Comparison of ENCODE assay signal across 19 mouse cellular contexts in genomic region chr8:127210621-127211020, GRCm38 (mm10).
A peak's percentile ranks its signal among the peaks of the same experiment; 100 is the strongest.
DNase-seq lines count a peak whose midpoint lies in the region; ATAC-seq lines count a peak whose summit lies in the region.
"Had no signal": no experiment of that assay in that cellular context is flagged by ENCODE, and none has a peak within 500 bp of the region (broad histone marks: within the 10 kb centered on the region; RNA-seq: fewer than 3 reads in every experiment).

No protein-coding gene starts in this region.

- no peaks in the 10 kb centered on the region for H3K27me3 ChIP-seq in heart, embryonic 12.5 days (replicated peaks)
- no peaks in the 10 kb centered on the region for H3K27me3 ChIP-seq in kidney, embryonic 14.5 days (ENCODE audit: control insufficient read depth, insufficient read depth, low read length)
- H3K27me3 ChIP-seq: CH12.LX; embryonic facial prominence, embryonic 15.5 days; hindbrain, embryonic 13.5 days; Patski had no signal

- H3K4me1 ChIP-seq in heart, embryonic 12.5 days (replicated peaks) = peaks cover 29% of the 10 kb centered on the region
- peaks cover 4% of the 10 kb centered on the region; the same call in 1 of the 2 replicates for H3K4me1 ChIP-seq in kidney, embryonic 14.5 days (ENCODE audit: control insufficient read depth, insufficient read depth, low read length)

- no peak overlapping the region for H3K9ac ChIP-seq in heart, embryonic 12.5 days
- H3K9ac ChIP-seq in kidney, embryonic 14.5 days (ENCODE audit: low read depth, low read length) = no peak overlapping the region
- H3K9ac ChIP-seq: embryonic facial prominence, embryonic 15.5 days; hindbrain, embryonic 13.5 days had no signal

- ATAC-seq in heart, embryonic 12.5 days (ENCODE audit: insufficient number of reproducible peaks, low FRiP score) = no peak
- no peak for ATAC-seq in kidney, embryonic 14.5 days (ENCODE audit: low FRiP score, low TSS enrichment)
- ATAC-seq: activated CD4-positive, CD25-positive, alpha-beta regulatory T cell, adult 4 months; forebrain, embryonic 16.5 days; hindbrain, postnatal 0 days; Patski had no signal

- DNase-seq in heart, adult 11 months = peak; percentile 40
- DNase-seq in cerebellum, adult 11-12 months = peak; percentile 20
- DNase-seq in cerebellum, adult 9-11 months = peak; percentile 25
- no peak for DNase-seq in heart, postnatal 10 days
- DNase-seq: adrenal gland, postnatal 25 days; embryo, embryonic 11 days; gastrocnemius, postnatal 14 days; heart, postnatal 14 days; kidney, adult 11 months had no signal

- WGBS in heart, embryonic 12.5 days = 69% methylated on average over 4 of the region's 4 CpGs
- 74% methylated on average over 4 of the region's 4 CpGs for WGBS in kidney, embryonic 14.5 days

- H3K27ac ChIP-seq in heart, embryonic 12.5 days (ENCODE audit: poor library complexity, severe bottlenecking) = no peak overlapping the region
- H3K27ac ChIP-seq in kidney, embryonic 14.5 days (ENCODE audit: low read depth, low read length) = no peak overlapping the region
- H3K27ac ChIP-seq: embryonic facial prominence, embryonic 15.5 days; hindbrain, embryonic 13.5 days; hindbrain, postnatal 0 days had no signal

- no peaks in the 10 kb centered on the region for H3K9me3 ChIP-seq in heart, embryonic 12.5 days (replicated peaks)
- no peaks in the 10 kb centered on the region for H3K9me3 ChIP-seq in kidney, embryonic 14.5 days (ENCODE audit: control insufficient read depth, low read length)
- H3K9me3 ChIP-seq: embryonic facial prominence, embryonic 15.5 days; hindbrain, embryonic 13.5 days had no signal

- no peak overlapping the region for H3K4me3 ChIP-seq in heart, embryonic 12.5 days
- no peak overlapping the region for H3K4me3 ChIP-seq in kidney, embryonic 14.5 days (ENCODE audit: low read length)
- H3K4me3 ChIP-seq: embryonic facial prominence, embryonic 15.5 days; erythroblast, embryonic 14.5 days; hindbrain, embryonic 13.5 days had no signal

- H3K4me2 ChIP-seq in heart, embryonic 12.5 days = no peak overlapping the region
- H3K4me2 ChIP-seq in kidney, embryonic 14.5 days (replicated peaks; ENCODE audit: low read depth, low read length) = no peak overlapping the region
- H3K4me2 ChIP-seq: embryonic facial prominence, embryonic 15.5 days; hindbrain, embryonic 13.5 days had no signal

- intact Hi-C loops in heart, postnatal 10 days (cut with DNase I) = no loop called here

- H3K36me3 ChIP-seq in heart, embryonic 12.5 days = no peaks in the 10 kb centered on the region
- H3K36me3 ChIP-seq in kidney, embryonic 14.5 days (ENCODE audit: control insufficient read depth, insufficient read depth, low read length) = no peaks in the 10 kb centered on the region
- H3K36me3 ChIP-seq: embryonic facial prominence, embryonic 15.5 days; hindbrain, embryonic 13.5 days had no signal

Comparison
In these comparisons a context has a peak if more than half of its experiments do, and no peak if none do; other contexts are left out.
1. DNase-seq: peak in heart, adult 11 months (single experiment), cerebellum, adult 11-12 months (single experiment) and cerebellum, adult 9-11 months (single experiment); none in heart, postnatal 10 days (0 of 2).